Comparison of ENCODE assay signal across 8 mouse cellular contexts in the genomic region with DNA sequence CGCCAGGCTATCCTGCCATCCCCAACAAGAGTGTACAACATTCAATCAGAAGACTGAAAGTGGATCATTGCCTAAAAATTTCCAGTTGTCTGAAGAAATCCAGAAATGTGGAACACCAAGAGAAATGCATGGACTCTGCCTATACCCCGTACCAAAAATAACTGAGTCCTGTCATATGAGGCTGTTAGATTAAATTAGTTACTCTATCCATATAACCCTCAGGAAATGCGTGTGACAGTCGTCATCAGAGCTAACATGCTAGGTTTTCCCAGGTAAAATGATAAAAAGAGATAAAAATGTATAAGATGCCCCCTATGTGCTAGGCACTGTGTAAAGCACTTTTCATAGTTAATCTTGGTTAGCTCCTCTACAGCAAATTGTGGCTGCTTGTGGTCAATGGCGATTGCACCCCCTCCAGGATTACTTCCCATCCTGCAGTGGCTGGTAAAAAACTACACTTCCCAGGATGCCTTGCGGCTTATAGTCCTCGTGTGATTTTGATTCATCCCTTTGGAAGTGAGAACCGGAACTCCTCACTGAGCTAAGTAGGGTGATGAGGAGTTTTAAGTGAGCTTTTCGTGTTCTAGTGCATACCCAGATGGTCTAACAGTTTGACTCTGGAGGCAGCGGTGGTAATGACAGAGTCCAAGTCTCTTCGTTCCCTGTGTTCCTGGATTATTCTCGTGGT. TPM values are rescaled to one million over a fixed set of nuclear protein-coding genes. Genes with fewer than 3 reads are reported as not detected.
DNase-seq lines count a peak whose midpoint lies in the region; ATAC-seq and TF ChIP-seq lines count a peak whose summit lies in the region.

A gene (plus strand): TSS at position 519 of the 688 bp plus-strand sequence.

- ATAC-seq in embryonic facial prominence, embryonic 15.5 days (ENCODE audit: insufficient number of reproducible peaks, low FRiP score, low TSS enrichment, low read depth) = no peak
- peak; percentile 52 for ATAC-seq in kidney, embryonic 15.5 days (replicated peaks; ENCODE audit: low FRiP score)
- peak; percentile 82; the same call in 1 of the 2 replicates for ATAC-seq in limb, embryonic 14.5 days (ENCODE audit: low FRiP score, low read depth)
- ATAC-seq in midbrain, embryonic 15.5 days (replicated peaks) = peak; percentile 84

- peak within 1 kb of the TSS; percentile 51 for H3K4me3 ChIP-seq in embryonic facial prominence, embryonic 15.5 days (replicated peaks)
- H3K4me3 ChIP-seq in heart, embryonic 10.5 days = peak within 1 kb of the TSS; percentile 58
- peak within 1 kb of the TSS; percentile 51 for H3K4me3 ChIP-seq in kidney, embryonic 15.5 days (replicated peaks)
- peak within 1 kb of the TSS; percentile 43 for H3K4me3 ChIP-seq in limb, embryonic 14.5 days (replicated peaks; ENCODE audit: low read length)
- H3K4me3 ChIP-seq in midbrain, embryonic 15.5 days = peak within 1 kb of the TSS; percentile 47

- H3K9me3 ChIP-seq in embryonic facial prominence, embryonic 15.5 days (replicated peaks) = no peaks in the 10 kb centered on the region
- no peaks in the 10 kb centered on the region for H3K9me3 ChIP-seq in heart, embryonic 10.5 days
- H3K9me3 ChIP-seq in kidney, embryonic 15.5 days (replicated peaks) = no peaks in the 10 kb centered on the region
- no peaks in the 10 kb centered on the region for H3K9me3 ChIP-seq in limb, embryonic 14.5 days (ENCODE audit: control insufficient read depth, low read length)
- no peaks in the 10 kb centered on the region for H3K9me3 ChIP-seq in midbrain, embryonic 15.5 days

- H3K27ac ChIP-seq in embryonic facial prominence, embryonic 15.5 days (replicated peaks) = no peak within 1 kb of the TSS
- H3K27ac ChIP-seq in heart, embryonic 10.5 days = no peak within 1 kb of the TSS
- H3K27ac ChIP-seq in kidney, embryonic 15.5 days = no peak within 1 kb of the TSS
- no peak within 1 kb of the TSS for H3K27ac ChIP-seq in limb, embryonic 14.5 days (replicated peaks; ENCODE audit: low read depth, low read length)
- no peak within 1 kb of the TSS for H3K27ac ChIP-seq in midbrain, embryonic 15.5 days

- H3K27me3 ChIP-seq in embryonic facial prominence, embryonic 15.5 days = no peaks in the 10 kb centered on the region
- no peaks in the 10 kb centered on the region for H3K27me3 ChIP-seq in heart, embryonic 10.5 days (ENCODE audit: insufficient read depth, poor library complexity, severe bottlenecking)
- H3K27me3 ChIP-seq in kidney, embryonic 15.5 days = no peaks in the 10 kb centered on the region
- H3K27me3 ChIP-seq in limb, embryonic 14.5 days (ENCODE audit: control insufficient read depth, insufficient read depth, low read length) = no peaks in the 10 kb centered on the region
- H3K27me3 ChIP-seq in midbrain, embryonic 15.5 days (replicated peaks) = no peaks in the 10 kb centered on the region

- H3K4me2 ChIP-seq in embryonic facial prominence, embryonic 15.5 days (replicated peaks) = peak within 1 kb of the TSS; percentile 53
- peak within 1 kb of the TSS; percentile 57 for H3K4me2 ChIP-seq in kidney, embryonic 15.5 days
- peak within 1 kb of the TSS; percentile 54 for H3K4me2 ChIP-seq in limb, embryonic 14.5 days (replicated peaks; ENCODE audit: low read depth, low read length, severe bottlenecking)
- H3K4me2 ChIP-seq in midbrain, embryonic 15.5 days = peak within 1 kb of the TSS; percentile 62

- H3K9ac ChIP-seq in embryonic facial prominence, embryonic 15.5 days = no peak within 1 kb of the TSS
- peak within 1 kb of the TSS; percentile 46 for H3K9ac ChIP-seq in kidney, embryonic 15.5 days
- H3K9ac ChIP-seq in limb, embryonic 14.5 days (ENCODE audit: low read depth, low read length, severe bottlenecking) = peak within 1 kb of the TSS; percentile 47
- peak within 1 kb of the TSS; percentile 21 for H3K9ac ChIP-seq in midbrain, embryonic 15.5 days

- DNase-seq in A20 (ENCODE audit: low read depth, low spot score) = peak; percentile 67
- peak; percentile 96 for DNase-seq in brain, adult 2 months (ENCODE audit: low read depth, low spot score)
- no peak for DNase-seq in heart, embryonic 10.5 days (ENCODE audit: low spot score)
- DNase-seq in limb, embryonic 14.5 days (ENCODE audit: low spot score) = peak; percentile 90
- DNase-seq in telencephalon, adult 2 months (ENCODE audit: low read depth, low spot score) = peak; percentile 96

- no peaks in the 10 kb centered on the region for H3K36me3 ChIP-seq in embryonic facial prominence, embryonic 15.5 days
- no peaks in the 10 kb centered on the region for H3K36me3 ChIP-seq in heart, embryonic 10.5 days
- H3K36me3 ChIP-seq in kidney, embryonic 15.5 days = no peaks in the 10 kb centered on the region
- no peaks in the 10 kb centered on the region for H3K36me3 ChIP-seq in limb, embryonic 14.5 days (ENCODE audit: control insufficient read depth, insufficient read depth, low read length)
- no peaks in the 10 kb centered on the region for H3K36me3 ChIP-seq in midbrain, embryonic 15.5 days (replicated peaks)

- TF ChIP-seq POLR2A in limb, embryonic 14.5 days (IDR thresholded peaks at IDR 0.05; ENCODE audit: borderline replicate concordance, extremely low read depth, insufficient read depth, insufficient read length) = no peak

- peaks cover 10% of the 10 kb centered on the region for H3K4me1 ChIP-seq in embryonic facial prominence, embryonic 15.5 days
- H3K4me1 ChIP-seq in heart, embryonic 10.5 days = peaks cover 7% of the 10 kb centered on the region
- H3K4me1 ChIP-seq in kidney, embryonic 15.5 days = peaks cover 16% of the 10 kb centered on the region
- H3K4me1 ChIP-seq in limb, embryonic 14.5 days (ENCODE audit: control insufficient read depth, insufficient read depth, low read length) = 0 out of 2 replicates have a peak, but pooled peaks cover 7% of the 10 kb centered on the region
- H3K4me1 ChIP-seq in midbrain, embryonic 15.5 days = peaks cover 11% of the 10 kb centered on the region

- WGBS in embryonic facial prominence, embryonic 15.5 days = 29% methylated on average over 12 of the region's 12 CpGs
- 33% methylated on average over 12 of the region's 12 CpGs for WGBS in heart, embryonic 10.5 days
- 32% methylated on average over 12 of the region's 12 CpGs for WGBS in kidney, embryonic 15.5 days
- 35% methylated on average over 12 of the region's 12 CpGs for WGBS in limb, embryonic 14.5 days
- 30% methylated on average over 12 of the region's 12 CpGs for WGBS in midbrain, embryonic 15.5 days

RNA-seq across cellular contexts. Expression of the gene that starts here (rescaled TPM):
- 7.4 TPM in 2 replicates for polyA plus RNA-seq in embryonic facial prominence, embryonic 15.5 days (2015; fragmentation: Nextera tagmentation; extraction: Ambion mirVana)
- 2.5 and 3.1 TPM in 2 replicates for polyA plus RNA-seq in heart, embryonic 10.5 days (2016; fragmentation: Nextera tagmentation; extraction: Ambion mirVana)
- polyA plus RNA-seq in kidney, embryonic 15.5 days (2015; fragmentation: Nextera tagmentation; extraction: Ambion mirVana) = 7.0 TPM in 2 replicates
- 6.3 and 6.5 TPM in 2 replicates for polyA plus RNA-seq in limb, embryonic 14.5 days (2012; rRNA removed)
- polyA plus RNA-seq in limb, embryonic 14.5 days (2014; fragmentation: Nextera tagmentation; extraction: Ambion mirVana) = 8.2 and 9.4 TPM in 2 replicates
- polyA plus RNA-seq in midbrain, embryonic 15.5 days (2015; fragmentation: Nextera tagmentation; extraction: Ambion mirVana) = 8.4 TPM in 2 replicates
